Mouse (Mus musculus) pancreas, adult 10 weeks (tissue): ENCODE measurements around the gene Shisa6. TPM values are rescaled to one million over a fixed set of nuclear protein-coding genes. Genes with fewer than 3 reads are reported as not detected.

Experiments used
- polyA plus RNA-seq: library from polyadenylated mRNA; stranded (reverse); fragments of 350-450 nt; fragmentation: Illumina TruSeq; extraction: RNeasy Lipid Tissue Mini Kit (QIAGEN cat#74804); gene quantifications from one replicate; pipeline ENCODE4 v1.2.3, GENCODE M21; 2015; ENCODE audit warnings: low read depth, low replicate concordance; ENCODE audit not compliant: insufficient read depth

Shisa6 gene
- not detected for polyA plus RNA-seq

DNA sequence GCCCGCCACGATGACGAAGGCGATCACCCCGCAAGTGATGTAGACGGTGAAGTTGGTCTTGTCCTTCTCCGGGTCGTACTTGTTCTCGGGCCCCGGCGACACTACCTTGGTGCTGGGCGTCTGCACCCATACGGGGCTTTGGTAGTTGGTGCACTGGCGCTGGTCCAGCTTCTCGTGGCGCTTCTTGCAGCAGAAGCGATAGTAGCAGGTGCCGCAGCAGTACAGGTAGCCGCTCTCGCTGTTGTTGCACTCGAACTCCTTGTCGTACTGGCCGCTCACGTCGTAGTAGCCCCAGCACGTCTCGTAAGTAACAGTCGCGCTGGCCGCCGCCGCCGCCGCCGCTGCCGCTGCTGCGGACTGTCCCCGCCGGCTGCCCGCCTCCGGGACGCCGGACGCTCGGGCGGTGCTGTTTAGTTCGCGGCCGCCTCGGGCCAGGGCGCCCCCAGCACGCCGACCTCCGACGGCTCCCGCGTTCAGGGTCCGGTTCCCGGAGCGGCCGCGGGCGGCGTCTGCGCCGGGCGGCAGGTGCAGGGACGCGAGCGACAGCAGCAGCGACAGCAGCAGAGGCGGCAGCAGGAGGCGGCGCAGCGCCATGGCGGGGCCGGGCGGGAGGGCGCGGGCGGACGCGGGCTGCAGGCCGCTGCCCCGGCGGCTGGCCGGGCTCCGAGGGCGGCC is at the start of gene Shisa6:
Shisa6 (minus strand) TSS at position 594 of the 675 bp plus-strand sequence.

DNA sequence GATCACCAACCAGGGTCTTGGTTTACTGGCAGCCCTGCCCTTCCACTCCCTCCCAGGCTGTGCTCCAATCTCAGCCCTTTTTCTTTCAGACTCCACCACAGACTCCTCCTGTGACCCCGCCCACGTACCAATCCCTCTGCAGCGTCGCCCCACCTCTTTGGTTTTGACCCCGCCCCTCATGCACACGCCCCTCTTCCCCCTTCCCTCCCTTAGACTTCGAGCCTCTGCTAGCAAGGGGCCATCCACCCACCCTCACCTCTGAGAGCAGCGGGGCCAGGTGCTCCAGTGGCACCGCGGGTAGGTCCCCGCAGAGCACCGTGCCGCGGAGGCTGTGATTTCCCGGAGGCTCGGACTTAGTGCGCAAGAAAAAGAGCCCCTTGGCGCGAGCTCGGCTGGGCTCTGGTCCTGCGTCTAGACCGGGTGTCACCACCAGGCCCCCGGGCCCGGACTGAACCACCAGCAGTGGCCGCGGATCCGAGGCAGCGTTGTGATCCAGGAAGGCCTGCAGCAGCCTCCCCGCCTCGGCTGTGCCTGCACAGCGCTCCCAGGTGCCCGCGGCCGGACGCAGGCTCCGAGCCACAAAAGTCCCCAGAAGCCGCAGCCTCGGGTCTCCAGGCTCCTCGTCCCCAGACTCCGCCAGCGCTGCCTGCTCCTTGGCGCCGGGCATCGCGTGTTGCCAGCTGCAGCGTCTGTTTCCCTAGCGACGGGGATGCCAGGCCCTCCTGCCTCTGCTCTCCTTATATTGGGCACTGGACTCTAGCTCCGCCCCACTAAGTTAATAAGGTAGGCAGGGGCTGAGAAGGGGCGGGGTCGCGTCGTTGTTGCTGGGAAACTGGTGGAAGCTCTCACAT is 357.7 kb downstream of the Shisa6 start, which contains the start of gene Dnah9:
Dnah9 (minus strand) TSS at position 751 of the 851 bp plus-strand sequence.

